Mouse (Mus musculus) testis, postnatal 14 days (tissue): ENCODE results near the gene Btg2.

Source experiments
- DNase-seq: peaks from one replicate; pipeline ENCODE4 v3.0.0; 2021; ENCODE audit warnings: low spot score

Gene Btg2

GRCm38 (mm10) chr1:134078802-134079476, at the start of gene Btg2:
Btg2 (minus strand) TSS chr1:134079120.
- DNase-seq = peak; percentile 93

GRCm38 (mm10) chr1:134122195-134122594, 43.3 kb upstream of the Btg2 start:
- DNase-seq = no peak

GRCm38 (mm10) chr1:134120179-134120578, 41.3 kb upstream of the Btg2 start:
- DNase-seq = peak; percentile 76

GRCm38 (mm10) chr1:134117110-134117509, 38.2 kb upstream of the Btg2 start:
- DNase-seq = no peak

GRCm38 (mm10) chr1:134115424-134115823, 36.5 kb upstream of the Btg2 start:
- no peak for DNase-seq

- no peak for DNase-seq
These were observed 35.8 kb upstream of the Btg2 start for GRCm38 (mm10) chr1:134114730-134115129.

- no peak for DNase-seq
These were observed 35.1 kb upstream of the Btg2 start for GRCm38 (mm10) chr1:134114018-134114417.

GRCm38 (mm10) chr1:134113560-134113959, 34.6 kb upstream of the Btg2 start:
- DNase-seq = no peak

GRCm38 (mm10) chr1:134110979-134111378, 32.1 kb upstream of the Btg2 start, which contains the start of gene Chit1:
Chit1 (plus strand) TSS chr1:134111242.
- DNase-seq = no peak

GRCm38 (mm10) chr1:134110449-134110848, 31.5 kb upstream of the Btg2 start:
- no peak for DNase-seq

GRCm38 (mm10) chr1:134110015-134110414, 31.1 kb upstream of the Btg2 start:
- DNase-seq = no peak

- no peak for DNase-seq
These were observed 28.9 kb upstream of the Btg2 start for GRCm38 (mm10) chr1:134107777-134108176.

- no peak for DNase-seq
These were observed 27.8 kb upstream of the Btg2 start for GRCm38 (mm10) chr1:134106719-134107118.

GRCm38 (mm10) chr1:134105764-134106430, 27.0 kb upstream of the Btg2 start:
- DNase-seq = no peak

- no peak for DNase-seq
These were observed 26.3 kb upstream of the Btg2 start for GRCm38 (mm10) chr1:134105043-134105763.

- no peak for DNase-seq
These were observed 24.9 kb upstream of the Btg2 start for GRCm38 (mm10) chr1:134103861-134104260.

- no peak for DNase-seq
These were observed 22.7 kb upstream of the Btg2 start for GRCm38 (mm10) chr1:134101593-134101992.

- no peak for DNase-seq
These were observed 22.0 kb upstream of the Btg2 start for GRCm38 (mm10) chr1:134100928-134101327.

- no peak for DNase-seq
These were observed 21.5 kb upstream of the Btg2 start for GRCm38 (mm10) chr1:134100401-134100800.

- no peak for DNase-seq
These were observed 20.8 kb upstream of the Btg2 start for GRCm38 (mm10) chr1:134099516-134100235.

- peak; percentile 85 for DNase-seq
These were observed 20.0 kb upstream of the Btg2 start for GRCm38 (mm10) chr1:134098726-134099515.
